Mouse (Mus musculus) thymus, postnatal 4 days (tissue): ENCODE measurements at regions not wholly inside any gene's neighbourhood (a gene's known extent, or its start where the extent isn't known, plus 50 kb on each side); places are given as distances from the start of the nearest gene placed in this dataset.

Source experiments
- DNase-seq: peaks from one replicate; pipeline ENCODE4 v3.0.0; 2021

DNA sequence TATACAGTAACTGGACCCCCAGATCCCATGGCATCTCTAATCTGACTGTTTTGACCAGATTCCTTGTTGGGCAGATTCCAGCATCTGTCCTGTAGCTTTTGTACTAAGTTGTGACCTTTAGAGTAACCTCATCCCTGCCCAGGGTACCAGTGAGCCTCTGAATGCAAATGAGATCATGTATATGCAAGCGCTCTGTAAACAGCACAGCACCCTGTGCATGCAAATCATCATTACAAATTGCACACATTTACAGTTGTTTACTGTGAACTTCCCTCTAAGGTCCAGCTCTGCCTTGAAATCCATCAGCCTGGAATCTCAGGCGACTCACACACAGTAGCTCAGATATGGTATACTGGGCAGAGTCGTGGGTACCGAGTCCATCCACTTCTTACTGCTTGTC, 258.6 kb upstream of the Dusp10 start:
- no peak for DNase-seq

- no peak for DNase-seq
These were observed 256.4 kb upstream of the Dusp10 start for GRCm38 (mm10) chr1:183756716-183757115.

DNA sequence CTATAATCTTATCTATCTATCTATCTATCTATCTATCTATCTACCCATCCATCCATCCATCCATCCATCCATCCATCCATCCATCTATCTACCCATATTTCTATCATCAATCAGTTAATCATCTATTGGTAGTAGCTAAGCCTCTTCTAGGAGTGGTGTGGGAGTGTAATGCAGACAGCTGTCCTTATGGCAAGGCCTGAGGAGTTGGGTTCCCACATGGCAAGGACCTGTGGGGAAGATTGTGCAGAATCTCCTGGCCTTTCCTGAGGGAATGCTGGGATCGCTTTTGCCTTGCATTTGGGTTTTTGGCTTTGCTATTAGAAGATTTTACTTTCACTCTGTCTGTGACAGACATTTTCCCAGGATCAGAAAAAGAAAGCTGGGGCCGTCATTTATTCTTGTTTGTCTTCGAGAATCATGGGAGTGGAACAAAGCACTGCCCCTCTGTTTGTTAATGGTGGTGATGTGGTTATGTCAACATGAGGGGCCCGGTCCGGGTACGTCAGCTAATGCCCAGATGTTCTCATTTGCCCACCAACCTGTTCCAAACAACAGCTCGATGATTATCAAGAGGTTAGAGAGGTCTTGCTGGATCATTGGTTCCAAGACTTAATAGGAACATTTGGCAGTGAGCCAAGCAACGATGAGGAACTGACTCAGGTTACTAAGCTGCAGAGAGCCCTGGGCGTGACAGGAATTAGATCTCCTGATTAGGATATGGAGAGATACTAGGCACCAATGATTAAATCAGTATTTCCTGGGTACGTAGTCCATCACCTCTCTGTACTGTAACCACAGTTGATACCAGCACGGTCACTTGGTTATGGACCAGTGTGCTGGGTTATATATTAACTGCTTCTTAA, 249.0 kb upstream of the Dusp10 start:
- DNase-seq, result no peak

DNA sequence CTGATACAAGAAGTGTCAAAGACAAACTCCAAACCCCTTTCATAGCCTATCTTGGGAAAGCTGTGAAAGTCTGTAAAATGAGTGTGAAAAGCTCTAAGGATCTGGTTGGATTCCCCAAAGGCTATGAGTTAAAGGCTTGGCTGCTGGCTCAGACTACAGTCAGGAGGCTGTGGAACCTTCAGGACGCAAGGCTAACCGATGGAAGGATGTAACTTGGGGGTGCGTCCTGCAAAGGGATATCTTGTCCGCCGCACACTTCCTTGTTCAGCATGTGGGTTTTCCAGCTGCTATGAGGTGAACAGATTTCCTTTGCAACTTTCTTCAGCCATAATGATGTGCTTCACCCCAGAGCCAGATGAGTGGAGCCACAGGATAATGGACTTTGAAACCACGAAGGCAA, 240.3 kb upstream of the Dusp10 start:
- DNase-seq, result no peak

GRCm38 (mm10) chr1:183780180-183780579, 232.9 kb upstream of the Dusp10 start:
- DNase-seq, result no peak

DNA sequence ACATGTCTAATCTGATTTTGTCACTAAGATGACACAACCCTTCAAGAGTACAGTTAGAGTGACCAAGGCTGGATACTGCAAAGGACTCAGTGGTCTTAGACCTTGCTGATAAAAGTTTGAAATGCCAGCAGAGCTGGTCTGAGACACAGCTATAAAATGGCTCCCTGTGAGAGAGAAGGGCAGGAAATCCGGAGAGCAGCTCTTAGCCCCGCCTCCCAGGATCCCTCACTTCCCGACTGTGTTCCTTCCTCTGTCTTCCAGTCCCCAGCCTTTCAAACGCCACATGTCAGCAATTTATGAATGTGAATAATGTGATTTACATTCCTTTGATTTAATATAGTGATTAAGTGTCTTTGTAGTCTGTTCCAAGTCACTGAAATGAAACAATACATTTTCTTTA, 232.3 kb upstream of the Dusp10 start:
- no peak for DNase-seq

GRCm38 (mm10) chr1:183783440-183784130, 229.5 kb upstream of the Dusp10 start:
- no peak for DNase-seq

DNA sequence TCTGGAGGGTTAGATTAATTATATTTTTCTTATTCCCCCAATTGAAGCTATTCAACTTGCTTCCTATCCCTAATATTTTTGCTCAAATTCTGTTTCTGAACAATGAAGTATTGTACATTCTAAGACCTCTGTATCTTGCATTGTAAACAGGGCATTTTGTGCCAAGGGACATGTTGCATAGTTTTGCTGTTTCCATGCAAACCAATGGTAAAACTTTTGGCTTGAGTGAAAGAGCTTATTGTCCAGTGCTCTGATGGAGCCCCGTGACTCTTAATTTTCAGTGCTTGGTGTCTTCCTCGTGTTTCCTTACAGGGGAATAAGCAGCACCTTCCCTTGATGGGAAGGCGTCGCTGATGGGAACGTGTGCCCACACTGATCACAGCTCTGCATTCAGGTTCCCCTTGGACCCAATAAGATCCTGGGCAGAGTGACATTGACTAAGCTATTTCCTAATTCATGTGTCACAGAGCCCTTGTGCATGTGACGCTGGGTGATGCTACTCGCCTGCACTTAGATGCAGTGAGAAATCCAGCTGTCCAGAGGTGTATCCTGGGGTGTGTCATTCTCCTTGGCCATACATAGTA, 220.8 kb upstream of the Dusp10 start:
- DNase-seq, result no peak

GRCm38 (mm10) chr1:183793324-183793723, 219.8 kb upstream of the Dusp10 start:
- DNase-seq, result no peak

DNA sequence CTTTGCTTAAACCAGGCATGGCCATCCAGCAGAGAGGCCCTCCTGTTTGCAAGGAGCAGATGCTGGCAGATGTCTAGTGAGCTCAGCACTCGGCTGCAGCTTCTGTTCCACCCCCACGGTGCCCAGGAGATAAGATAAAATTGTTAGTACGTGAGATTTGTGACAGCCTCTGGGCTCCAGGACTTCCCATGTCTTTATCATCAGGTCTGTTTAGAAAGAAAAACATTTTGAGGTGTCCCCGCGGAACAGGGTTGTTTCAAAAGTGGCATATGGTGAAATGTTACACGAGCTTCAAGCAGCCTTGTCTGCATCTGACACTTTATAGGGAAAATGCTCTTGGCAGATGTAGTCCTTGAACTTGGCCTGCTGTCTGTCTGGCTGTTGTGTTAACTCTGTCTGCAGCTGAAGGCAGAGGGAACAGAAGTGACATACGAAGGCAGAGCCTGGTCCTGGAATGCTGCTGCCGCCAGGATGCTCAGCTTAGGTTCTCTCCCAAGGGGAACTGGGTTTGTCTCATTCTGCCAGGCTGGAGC, 219.1 kb upstream of the Dusp10 start:
- no peak for DNase-seq

DNA sequence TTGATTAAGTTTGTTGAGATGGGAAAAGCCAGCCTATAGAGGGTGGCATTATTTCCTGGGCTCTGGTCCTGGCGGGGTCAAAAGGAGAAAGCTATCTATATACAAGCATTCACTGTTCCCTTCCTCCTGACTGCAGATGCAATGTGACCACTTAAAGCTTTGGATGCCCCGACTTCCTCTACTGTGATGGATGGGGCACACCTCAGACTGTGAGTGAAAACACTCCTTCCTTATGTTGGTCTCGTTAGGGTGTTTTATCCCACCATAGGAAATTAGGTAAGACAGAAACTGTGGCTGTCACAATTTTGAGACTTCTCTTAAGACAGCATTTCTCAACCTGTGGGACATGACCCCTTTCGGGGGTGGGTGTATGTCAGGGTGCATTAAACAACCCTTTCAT, 210.8 kb upstream of the Dusp10 start:
- DNase-seq, result no peak

- no peak for DNase-seq
These were observed 209.7 kb upstream of the Dusp10 start for GRCm38 (mm10) chr1:183803357-183803756.

GRCm38 (mm10) chr1:183803826-183804225, 209.3 kb upstream of the Dusp10 start:
- DNase-seq, result no peak

- DNase-seq, result no peak
These were observed 208.8 kb upstream of the Dusp10 start for GRCm38 (mm10) chr1:183804295-183804694.

GRCm38 (mm10) chr1:183806864-183807730, 206.0 kb upstream of the Dusp10 start:
- no peak for DNase-seq

GRCm38 (mm10) chr1:183808168-183808567, 204.9 kb upstream of the Dusp10 start:
- DNase-seq, result no peak

DNA sequence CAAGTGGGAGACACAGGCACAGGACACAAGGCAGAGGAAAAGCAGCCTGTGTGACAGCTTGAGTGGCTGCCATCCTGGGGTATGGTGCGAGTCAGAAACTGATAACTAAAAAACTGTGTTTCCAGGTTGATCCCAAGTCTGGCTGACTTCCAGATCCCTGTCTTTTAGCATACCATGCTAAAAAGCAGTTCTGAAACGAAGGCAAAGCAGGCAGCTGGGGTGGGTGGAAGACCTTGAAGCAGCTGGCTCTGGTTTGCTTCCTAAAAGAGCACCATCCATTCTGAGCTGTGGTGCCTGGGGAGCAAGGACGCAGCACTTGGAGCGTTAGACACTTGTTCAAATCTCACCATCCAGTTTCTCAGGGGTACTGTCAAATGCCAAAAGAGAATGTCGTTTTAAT, 192.5 kb upstream of the Dusp10 start:
- DNase-seq, result no peak

- DNase-seq, result no peak
These were observed 186.8 kb upstream of the Dusp10 start for GRCm38 (mm10) chr1:183826300-183826699.

DNA sequence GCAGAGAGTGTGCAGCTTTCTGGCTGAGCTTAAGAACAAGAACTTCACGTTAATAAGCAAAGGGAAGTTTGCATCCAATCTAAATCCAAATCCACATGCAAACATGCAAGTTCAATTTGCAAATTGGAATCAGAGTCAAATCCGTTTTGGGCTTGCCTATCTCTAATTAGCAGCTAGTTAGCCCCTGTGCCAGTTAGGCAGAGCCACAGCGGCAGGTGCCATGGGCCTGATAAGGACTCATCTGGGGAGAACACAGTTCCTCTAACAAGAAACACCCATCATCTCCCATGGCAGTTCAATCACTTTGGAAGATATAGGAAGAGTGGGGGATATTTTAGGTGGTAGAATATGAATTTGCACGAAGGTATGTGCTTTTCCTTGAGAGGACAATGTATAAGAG, 168.0 kb upstream of the Dusp10 start:
- no peak for DNase-seq

DNA sequence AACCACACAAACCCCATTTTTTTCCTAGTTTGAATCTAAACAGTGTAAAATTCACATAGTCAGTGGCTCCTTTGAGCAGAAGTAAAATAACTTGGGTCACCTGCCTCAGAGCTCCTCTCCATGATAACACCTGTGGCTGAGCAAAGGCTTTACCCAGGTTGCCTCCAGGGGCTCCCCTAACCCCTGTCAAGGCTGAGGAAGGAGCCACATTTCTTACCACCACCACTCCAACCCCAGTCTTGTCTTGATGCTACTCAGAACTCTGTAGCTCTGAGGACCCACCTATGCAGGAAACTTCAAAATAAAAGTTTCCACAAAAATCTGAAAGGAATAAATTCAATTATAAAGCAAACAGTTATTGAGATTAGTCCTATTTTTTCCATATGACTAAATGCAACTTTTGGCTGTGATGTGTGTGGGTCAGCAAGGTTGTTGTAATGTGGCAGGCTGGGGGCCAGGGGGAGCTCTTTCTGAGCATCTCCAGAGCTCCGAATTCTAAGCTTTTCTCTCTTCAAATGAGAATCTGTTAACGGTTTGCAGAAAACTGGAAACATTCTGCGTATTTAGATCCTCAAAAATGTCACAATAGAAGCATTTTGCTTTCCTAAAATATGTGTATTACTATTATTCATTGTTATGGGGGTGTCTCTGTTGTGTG, 159.0 kb upstream of the Dusp10 start:
- DNase-seq, result peak; percentile 80

DNA sequence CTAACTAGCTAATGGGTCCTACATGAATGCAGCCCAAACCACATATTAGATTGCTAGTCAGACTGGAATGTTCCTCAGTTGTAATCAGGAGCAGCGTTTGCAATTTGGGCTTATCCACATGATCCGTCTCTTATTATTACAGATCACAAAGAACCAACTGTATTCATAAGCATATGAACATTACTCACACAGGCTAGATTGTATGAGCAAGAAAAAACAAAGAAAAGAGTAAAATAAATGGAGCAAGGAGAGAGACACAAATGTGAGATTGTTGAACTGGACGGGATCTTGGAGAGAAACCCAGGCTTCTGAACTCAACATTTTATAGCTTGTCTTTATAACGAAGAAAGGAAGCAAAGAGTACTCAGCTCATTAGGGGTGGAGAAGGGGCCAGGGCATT, 148.0 kb upstream of the Dusp10 start:
- no peak for DNase-seq

DNA sequence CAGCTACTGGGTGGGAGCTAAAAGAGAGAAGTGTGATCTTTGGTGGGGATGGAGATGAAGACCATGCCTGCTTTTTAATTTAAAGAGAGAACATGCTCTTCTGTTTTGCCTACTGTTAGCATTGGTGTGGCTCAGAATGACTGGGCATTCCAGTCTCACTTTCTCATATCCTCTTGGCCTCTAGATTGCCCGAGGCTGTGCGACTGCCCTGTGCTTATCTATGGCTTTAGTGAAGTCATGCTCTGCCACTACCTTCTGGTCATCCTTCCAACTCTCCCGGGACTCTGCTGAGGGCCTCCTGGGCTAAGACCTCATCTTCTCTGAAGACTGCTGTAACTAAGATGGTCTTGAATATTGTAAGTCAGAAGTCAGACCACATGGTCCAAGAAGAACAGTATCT, 147.5 kb upstream of the Dusp10 start:
- no peak for DNase-seq
